Mouse (Mus musculus) splenic B cell, adult 2 months (primary cell): ENCODE results near the gene Ankrd39.

Source experiments
- DNase-seq: peaks from one replicate; pipeline ENCODE4 v3.0.0-alpha.2; 2011; ENCODE audit warnings: low read depth, low spot score
- H3K27me3 ChIP-seq: 2 replicates; pipeline ENCODE4 v1.6.1; 2012; ENCODE audit warnings: mild to moderate bottlenecking, low read length, moderate library complexity, mixed read lengths; ENCODE audit not compliant: control insufficient read depth, poor library complexity, insufficient read depth, severe bottlenecking
- H3K36me3 ChIP-seq: 2 replicates; pipeline ENCODE4 v1.6.1; 2012; ENCODE audit warnings: mild to moderate bottlenecking, low read length, moderate library complexity, mixed read lengths; ENCODE audit not compliant: control insufficient read depth, poor library complexity, insufficient read depth, severe bottlenecking

Ankrd39 gene

DNA sequence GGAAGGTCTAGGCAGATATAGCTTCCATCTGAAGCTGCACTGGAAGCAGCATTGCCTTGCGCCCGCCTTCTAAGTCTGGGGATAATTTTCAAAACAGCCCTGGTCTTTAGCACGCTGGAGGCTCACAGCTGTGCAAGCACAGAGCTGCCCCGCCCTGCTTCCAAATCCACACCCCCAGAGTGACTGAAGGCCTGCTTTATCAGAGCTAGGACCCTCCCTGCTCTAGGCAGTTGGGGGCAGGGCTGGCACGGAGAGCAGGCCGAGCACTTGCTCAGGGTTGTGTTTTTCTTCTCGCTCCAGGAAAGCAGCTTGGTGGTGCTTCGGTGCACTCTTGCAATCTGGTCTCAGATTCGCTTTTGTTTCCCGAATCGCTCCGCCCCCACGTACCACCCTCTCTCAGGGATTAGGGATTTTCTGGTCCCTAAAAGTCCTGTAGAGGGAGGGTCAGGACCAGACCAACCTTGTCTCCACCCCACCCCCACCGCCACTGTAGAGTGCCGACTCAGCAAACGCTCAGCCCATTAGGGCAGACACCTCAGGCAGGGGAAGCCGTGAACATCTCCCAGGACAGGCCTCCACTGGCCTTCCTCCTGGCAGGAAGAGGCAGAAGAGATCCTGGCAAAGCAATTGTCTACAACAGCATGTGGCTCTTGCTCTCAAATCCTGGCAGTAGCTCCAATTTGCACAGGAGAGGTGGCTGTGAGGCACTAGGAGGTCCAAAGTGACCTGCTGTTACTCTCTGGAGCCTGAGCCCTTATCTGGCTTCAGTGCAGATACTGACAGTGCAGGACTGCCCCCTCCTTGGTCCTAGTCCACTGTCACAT, 33.4 kb upstream of the Ankrd39 start:
- no peak for DNase-seq
- no peaks in the 10 kb centered on the region for H3K36me3 ChIP-seq
- H3K27me3 ChIP-seq = no peaks in the 10 kb centered on the region

DNA sequence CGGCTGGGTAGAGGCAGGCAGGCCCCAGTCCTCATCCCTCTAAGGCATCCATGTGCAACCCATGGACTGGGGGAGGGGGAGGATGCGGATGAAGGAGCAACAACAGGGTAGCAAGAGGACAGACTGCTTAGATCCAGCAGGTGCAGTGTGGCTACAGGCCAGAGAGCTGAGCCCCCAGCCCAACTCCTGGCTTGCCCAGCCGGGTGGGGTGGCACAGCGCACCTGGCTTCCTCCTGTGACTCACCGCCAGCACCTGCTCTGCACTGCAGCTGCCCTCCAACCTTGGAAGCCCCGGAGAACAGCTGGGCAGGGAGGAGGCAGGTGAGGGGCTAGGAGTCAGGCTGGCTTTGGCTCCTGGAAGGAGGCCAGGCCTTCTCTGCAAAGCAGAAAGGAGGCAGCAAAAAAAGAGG, 32.7 kb upstream of the Ankrd39 start:
- DNase-seq = no peak
- Histone ChIP-seq H3K36me3 (no peaks in the 10 kb centered on the region), H3K27me3 (no peaks in the 10 kb centered on the region)

DNA sequence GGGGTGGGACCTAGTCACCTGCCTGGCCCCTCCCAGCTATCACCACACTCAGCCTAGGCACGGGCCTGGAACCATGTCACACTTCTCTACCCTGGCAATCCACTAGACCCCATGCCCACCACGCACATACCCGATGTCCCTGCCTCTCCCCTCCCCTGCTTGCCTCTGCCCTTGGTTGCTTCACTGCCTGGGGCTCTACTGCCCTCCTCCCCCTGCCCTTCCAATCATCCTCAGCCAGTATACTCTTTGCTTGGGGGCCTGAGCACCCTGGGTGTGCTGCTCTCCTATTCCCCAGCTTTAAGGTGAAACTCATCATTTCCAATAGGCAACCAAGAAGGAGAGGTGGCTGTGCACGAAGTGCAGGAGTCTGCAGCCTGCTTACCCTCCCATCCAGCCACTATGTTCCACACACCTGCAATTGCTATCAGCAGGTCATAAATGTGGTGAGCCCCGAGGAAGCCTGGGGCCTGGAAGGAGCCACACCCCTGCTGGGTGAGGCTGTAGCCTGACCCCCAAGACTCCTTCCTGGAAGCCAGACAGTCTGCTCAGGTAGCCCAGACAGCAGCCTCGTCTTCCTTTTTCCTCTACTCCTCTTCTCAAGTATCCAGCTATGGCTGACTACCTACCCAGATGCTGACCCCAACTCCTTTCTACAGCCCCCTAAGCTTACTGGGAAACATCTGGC, 29.9 kb upstream of the Ankrd39 start:
- H3K36me3 ChIP-seq = no peaks in the 10 kb centered on the region
- no peak for DNase-seq
- H3K27me3 ChIP-seq = no peaks in the 10 kb centered on the region

DNA sequence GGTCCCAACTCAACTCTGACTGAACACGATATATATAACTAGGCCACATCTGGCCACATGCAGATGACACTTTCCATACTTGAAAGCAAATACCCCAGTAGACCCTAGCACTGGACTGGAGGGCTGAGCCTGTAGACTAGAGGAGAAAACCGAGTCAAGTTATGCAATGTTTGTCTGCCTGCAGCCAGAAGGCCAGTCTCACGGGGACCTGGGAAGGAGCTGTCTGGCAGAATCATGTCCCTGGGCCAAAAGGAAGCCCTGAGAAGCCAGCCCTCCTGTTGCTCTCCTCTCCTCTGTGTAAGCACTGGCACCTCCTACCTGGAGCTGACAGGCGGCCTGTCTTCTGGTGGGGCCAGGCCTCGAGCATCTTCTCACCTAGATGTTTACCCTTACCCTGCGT, 28.1 kb upstream of the Ankrd39 start:
- no peaks in the 10 kb centered on the region for H3K36me3 ChIP-seq
- H3K27me3 ChIP-seq = no peaks in the 10 kb centered on the region
- DNase-seq = no peak

DNA sequence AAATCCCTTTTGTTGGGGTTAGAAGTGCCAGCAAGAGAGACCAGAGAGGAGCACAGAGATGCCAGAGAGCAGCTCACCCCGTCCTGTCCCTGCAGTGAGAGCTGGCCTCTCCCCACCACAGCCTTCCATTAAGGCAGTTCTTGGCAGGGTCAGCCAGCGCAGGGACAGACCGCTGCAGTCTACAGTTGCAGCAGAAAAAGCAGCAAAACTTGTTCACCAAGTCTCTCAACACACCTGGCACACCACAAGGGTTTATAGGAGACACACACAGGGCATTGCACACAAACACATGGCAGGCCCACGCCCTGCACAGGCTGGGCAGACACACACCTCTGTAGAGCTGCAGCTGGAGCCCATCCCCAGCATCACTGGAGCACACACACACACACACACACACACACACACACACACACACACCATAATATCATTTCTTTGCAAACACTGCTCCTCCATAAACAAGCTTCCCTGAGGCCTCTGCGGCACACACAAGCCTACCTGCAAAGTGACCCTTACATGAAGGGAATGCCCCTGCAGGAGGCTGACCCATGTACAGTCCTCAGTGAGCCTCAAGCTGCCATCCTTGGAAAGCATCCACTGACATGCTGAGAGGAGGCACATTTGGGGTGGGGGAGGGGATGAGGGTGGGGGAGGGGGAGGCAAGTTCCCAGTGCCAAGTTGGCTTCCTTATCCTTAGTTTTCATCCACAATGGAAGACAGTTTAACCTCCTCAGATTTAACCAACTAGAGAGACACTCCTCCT, 27.1 kb upstream of the Ankrd39 start:
- no peak for DNase-seq
- H3K27me3 ChIP-seq = no peaks in the 10 kb centered on the region
- no peaks in the 10 kb centered on the region for H3K36me3 ChIP-seq

DNA sequence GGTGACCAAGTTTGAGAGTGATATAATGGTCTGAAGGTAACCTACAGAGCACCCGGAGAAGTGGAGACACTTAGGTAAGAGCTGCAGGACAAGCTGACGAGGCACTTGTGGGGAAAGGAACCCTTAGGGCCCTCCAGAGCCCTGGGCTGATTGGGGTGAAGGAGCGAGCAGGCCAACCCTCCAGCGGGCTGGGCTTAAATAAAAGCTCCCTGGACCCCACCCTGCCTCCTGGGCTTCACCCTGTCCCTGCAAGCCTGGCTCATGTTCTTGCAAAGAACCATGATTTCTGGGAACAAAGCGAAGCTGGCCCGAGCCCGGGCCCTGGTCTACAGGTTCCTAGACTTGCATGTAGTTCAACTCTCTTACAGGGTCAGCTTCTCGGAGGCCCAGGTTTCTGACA, 26.3 kb upstream of the Ankrd39 start:
- no peak for DNase-seq
- Histone ChIP-seq H3K27me3 (no peaks in the 10 kb centered on the region), H3K36me3 (no peaks in the 10 kb centered on the region)

DNA sequence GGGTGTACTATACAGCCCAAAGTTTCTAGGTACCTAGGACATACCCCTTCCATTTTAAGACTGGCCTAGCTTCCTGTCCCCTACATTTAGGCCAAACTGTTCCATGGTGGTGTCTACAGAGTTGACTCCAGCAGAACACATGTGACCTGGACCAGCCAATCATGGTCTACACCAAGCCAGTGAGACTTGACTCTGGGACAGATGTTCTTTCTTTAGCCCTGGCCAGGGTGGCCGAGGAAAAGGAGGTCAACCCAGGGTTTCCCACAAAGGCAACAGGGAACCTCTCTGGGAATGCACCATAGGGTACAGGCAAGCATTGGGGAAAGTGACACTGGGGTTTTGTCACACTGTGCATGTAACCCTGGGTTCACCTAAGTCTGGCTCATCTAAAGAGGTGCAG, 25.5 kb upstream of the Ankrd39 start:
- Histone ChIP-seq H3K36me3 (no peaks in the 10 kb centered on the region), H3K27me3 (no peaks in the 10 kb centered on the region)
- no peak for DNase-seq

DNA sequence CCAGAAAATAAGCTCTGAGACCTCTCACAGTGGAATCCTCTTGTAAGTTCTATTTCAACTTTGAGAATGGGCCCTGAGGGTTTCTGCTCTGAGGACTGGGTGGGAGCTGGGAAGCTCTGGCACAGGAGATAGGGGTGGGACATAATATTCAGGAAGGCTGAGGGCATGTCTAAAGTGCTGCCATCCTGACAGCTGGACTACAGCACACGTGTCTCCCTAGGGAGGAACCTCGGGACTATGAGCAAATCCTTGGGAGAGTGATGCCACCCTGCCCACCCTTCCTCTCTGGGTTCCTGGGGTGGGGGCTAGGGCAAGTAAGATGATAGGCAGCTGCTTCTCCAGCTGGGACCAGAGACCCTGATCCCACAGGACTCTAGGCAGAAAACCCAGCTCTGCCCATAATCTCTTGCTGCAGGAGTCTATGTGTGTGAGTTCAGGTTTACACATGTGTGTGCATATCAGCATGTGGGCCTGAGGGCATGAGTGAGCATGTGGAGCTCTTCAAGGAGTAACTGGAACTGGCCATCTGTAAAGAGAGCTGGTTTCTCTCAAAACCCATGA, 25.0 kb upstream of the Ankrd39 start:
- Histone ChIP-seq H3K36me3 (no peaks in the 10 kb centered on the region), H3K27me3 (no peaks in the 10 kb centered on the region)
- DNase-seq = no peak

DNA sequence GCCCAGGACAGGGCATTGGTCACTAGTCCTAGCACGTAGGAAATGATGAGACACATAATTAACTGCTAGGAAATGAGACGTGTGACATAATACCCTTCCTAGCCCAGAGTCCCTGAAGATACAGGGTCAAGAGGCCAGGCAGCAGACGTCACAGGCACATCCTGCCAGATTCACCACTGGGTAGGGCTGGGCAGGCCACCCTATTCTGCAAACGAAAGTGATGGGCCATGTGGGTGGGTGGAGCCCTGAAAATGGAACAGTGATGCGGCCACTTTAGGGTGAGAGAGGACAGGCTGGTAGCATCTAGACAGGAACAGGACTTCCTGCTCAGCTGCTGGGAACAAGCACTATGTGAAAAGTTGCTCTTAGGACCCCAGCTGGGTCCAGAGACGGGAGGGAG, 24.4 kb upstream of the Ankrd39 start:
- Histone ChIP-seq H3K27me3 (no peaks in the 10 kb centered on the region), H3K36me3 (no peaks in the 10 kb centered on the region)
- DNase-seq = peak; percentile 16

DNA sequence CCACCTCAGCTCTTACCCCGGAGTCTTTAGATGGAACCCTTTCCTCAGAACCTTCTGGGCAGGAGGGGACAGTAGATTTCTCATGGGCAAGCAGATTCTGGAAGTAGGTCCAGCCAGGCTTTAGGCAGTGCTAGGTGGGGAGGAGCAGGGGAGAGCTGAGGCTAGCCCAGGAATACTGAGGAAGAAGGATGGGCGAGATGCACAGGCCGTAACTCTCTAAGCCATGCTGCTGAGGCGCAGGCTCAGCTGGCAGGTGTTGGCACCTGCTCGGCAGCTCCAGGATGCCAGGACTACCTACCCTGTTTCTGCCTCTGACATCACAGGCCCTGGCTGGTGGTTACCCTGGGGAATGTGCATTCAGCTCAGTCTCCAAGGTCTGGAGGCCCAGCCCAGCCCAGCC, 23.1 kb upstream of the Ankrd39 start:
- Histone ChIP-seq H3K36me3 (no peaks in the 10 kb centered on the region), H3K27me3 (no peaks in the 10 kb centered on the region)
- no peak for DNase-seq

DNA sequence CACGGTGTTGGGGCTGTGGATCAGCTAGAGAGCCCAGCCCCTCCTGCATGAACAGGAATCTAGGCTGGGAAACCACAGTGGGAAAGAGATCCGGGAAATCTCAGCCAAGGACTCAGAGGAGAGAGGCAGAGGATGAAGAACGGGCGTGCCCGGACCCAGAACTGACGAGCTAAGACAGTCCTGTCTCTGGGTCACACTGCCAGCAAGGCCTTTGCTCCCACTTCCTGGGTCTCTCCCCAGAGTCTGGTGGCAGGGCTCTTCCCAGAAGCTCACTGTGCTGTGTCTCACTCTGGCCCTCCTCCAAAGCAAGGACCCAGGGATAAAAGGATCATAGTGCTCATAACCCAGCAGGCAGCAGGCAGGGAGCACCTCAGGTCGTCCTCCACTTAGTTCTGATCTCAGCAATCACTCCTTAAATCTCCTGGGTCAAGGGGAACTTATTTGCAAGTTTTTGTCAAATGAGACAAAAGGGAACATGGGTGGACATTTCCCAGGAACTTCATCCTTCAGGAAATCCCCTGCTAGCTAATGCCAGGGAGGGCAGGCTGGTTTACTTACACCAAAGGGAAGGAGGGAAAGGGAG, 22.5 kb upstream of the Ankrd39 start:
- DNase-seq = no peak
- H3K36me3 ChIP-seq = no peaks in the 10 kb centered on the region
- H3K27me3 ChIP-seq = no peaks in the 10 kb centered on the region

DNA sequence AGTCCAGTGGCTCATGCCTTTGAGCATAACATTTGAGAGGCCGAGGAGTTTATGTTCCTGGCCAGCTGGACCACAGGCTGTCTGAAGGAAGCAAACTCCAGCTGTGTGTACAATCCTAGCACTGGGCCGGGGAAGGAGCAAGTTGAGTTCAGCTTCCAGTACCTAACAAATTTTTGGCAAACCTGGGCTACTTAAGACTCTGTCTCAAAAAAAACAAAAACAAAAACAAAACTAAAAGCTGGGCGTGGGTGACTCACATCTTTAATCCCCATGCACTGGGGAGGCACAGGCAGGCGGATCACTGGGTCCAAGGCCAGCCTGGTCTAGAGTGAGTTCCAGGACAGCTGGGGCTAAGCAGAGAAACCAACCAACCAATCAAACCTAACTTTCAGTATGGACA, 21.5 kb upstream of the Ankrd39 start:
- H3K27me3 ChIP-seq = no peaks in the 10 kb centered on the region
- no peaks in the 10 kb centered on the region for H3K36me3 ChIP-seq
- DNase-seq = no peak

DNA sequence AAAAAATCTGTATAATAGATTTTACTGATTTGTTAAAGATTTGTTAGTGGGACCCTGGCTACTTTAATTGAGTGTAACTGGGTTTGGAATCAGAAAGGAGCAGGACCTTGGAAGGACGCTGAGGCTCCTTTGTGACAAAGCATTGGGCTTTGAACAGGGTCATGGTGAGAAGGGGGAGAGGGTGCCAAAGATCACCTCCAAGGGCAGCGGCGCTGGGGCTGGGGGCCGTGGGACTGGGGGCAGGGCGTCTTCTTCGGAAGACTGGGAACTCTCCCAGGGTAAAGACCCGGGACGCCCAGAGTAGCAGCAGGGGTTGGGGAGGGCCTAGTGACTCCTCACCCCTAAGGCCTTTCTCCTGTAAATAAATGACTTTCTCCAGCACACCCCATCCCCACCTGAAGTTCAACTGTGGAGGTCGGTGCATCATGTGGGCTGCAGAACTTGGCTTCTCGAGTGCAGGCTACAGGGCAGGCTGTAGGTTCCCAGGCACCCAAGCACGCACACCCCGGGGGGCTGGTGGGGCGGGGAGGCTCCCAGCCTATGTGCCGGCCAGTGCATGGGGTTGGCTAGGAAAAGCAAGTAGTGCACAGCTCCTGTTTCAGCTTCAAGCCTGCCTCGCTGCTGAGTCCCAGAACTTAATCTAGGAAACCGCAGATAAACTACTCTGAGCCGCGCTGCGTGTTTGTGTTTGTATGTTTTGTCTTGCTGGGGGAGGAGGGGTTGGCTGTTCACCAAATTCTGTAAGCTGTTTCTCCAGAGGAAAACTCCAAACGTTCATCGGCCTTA, 20.8 kb upstream of the Ankrd39 start:
- no peaks in the 10 kb centered on the region for H3K27me3 ChIP-seq
- no peaks in the 10 kb centered on the region for H3K36me3 ChIP-seq
- DNase-seq = no peak

DNA sequence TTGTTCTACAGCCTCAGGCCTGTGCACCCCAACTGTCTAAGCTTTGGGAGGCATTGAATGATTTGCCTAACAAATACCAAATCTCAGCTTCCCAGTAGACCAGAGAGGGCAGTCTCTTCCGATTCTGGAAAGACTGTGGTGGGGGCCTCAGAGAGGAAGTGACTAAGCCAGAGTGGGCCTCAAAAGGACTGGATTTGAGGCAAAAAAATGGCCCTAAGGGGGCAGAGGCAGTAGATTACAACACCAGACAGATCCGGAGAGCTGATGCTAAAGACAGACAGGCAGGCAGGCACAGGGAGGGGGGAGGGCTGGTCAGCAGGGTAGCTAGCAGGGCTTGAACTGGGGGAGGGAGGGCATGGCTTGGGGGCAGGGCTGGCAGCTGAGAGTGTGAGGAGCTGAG, 19.2 kb upstream of the Ankrd39 start:
- Histone ChIP-seq H3K36me3 (no peaks in the 10 kb centered on the region), H3K27me3 (no peaks in the 10 kb centered on the region)
- DNase-seq = no peak
